Mouse (Mus musculus): Measurements from ENCODE around the gene Galnt12. TPM values are rescaled to one million over a fixed set of nuclear protein-coding genes. Genes with fewer than 3 reads are reported as not detected.

Gene Galnt12
- polyA plus RNA-seq, 1 experiment from 2014 or later, result 3.8 TPM

GRCm38 (mm10) chr4:47057510-47058325, 34.0 kb upstream of the Galnt12 start:
- peaks cover 17% of the 10 kb centered on the region for H3K4me1 ChIP-seq
- H3K4me2 ChIP-seq (replicated peaks), result peak overlapping the region; percentile 74
- H3K27ac ChIP-seq, result no peak overlapping the region
- ATAC-seq (ENCODE audit: low FRiP score, low read depth), result peak; percentile 67
- H3K36me3 ChIP-seq, result no peaks in the 10 kb centered on the region
- peak overlapping the region; percentile 88 for H3K9ac ChIP-seq
- peak overlapping the region; percentile 80 for H3K4me3 ChIP-seq
- H3K9me3 ChIP-seq, result no peaks in the 10 kb centered on the region
- H3K27me3 ChIP-seq, result peaks cover 9% of the 10 kb centered on the region
- 38% methylated on average over 25 of the region's 25 CpGs for WGBS

GRCm38 (mm10) chr4:47060900-47061299, 30.8 kb upstream of the Galnt12 start:
- Histone ChIP-seq H3K4me1 (peaks cover 16% of the 10 kb centered on the region), H3K9ac (no peak overlapping the region), H3K9me3 (no peaks in the 10 kb centered on the region), H3K4me3 (no peak overlapping the region), H3K4me2 (replicated peaks) (no peak overlapping the region), H3K27me3 (peaks cover 3% of the 10 kb centered on the region; the same call in 1 of the 2 replicates), H3K27ac (no peak overlapping the region), H3K36me3 (no peaks in the 10 kb centered on the region)
- no peak for ATAC-seq (ENCODE audit: low FRiP score, low read depth)
- WGBS, result 0% methylated on average over 1 of the region's 1 CpGs

GRCm38 (mm10) chr4:47075054-47075453, 16.7 kb upstream of the Galnt12 start:
- H3K4me2 ChIP-seq (replicated peaks), result no peak overlapping the region
- H3K27ac ChIP-seq, result no peak overlapping the region
- no peaks in the 10 kb centered on the region for H3K27me3 ChIP-seq
- H3K4me3 ChIP-seq, result no peak overlapping the region
- H3K4me1 ChIP-seq, result no peaks in the 10 kb centered on the region
- no peak overlapping the region for H3K9ac ChIP-seq
- peaks cover 5% of the 10 kb centered on the region; the same call in 1 of the 2 replicates for H3K9me3 ChIP-seq
- ATAC-seq (ENCODE audit: low FRiP score, low read depth), result no peak
- 25% methylated on average over 2 of the region's 2 CpGs for WGBS
- no peaks in the 10 kb centered on the region for H3K36me3 ChIP-seq

GRCm38 (mm10) chr4:47079997-47080646, 11.6 kb upstream of the Galnt12 start:
- no peak for ATAC-seq (ENCODE audit: low FRiP score, low read depth)

GRCm38 (mm10) chr4:47080647-47081010, 11.1 kb upstream of the Galnt12 start:
- Histone ChIP-seq H3K4me2 (replicated peaks) (no peak overlapping the region), H3K4me3 (no peak overlapping the region), H3K9ac (no peak overlapping the region), H3K27ac (no peak overlapping the region), H3K27me3 (no peaks in the 10 kb centered on the region), H3K4me1 (no peaks in the 10 kb centered on the region), H3K36me3 (no peaks in the 10 kb centered on the region), H3K9me3 (no peaks in the 10 kb centered on the region)
- ATAC-seq (ENCODE audit: low FRiP score, low read depth), result no peak
- 93% methylated on average over 4 of the region's 4 CpGs for WGBS

More at GRCm38 (mm10) chr4:47079997-47080646, 11.6 kb upstream of the Galnt12 start:
- Histone ChIP-seq H3K4me2 (replicated peaks) (no peak overlapping the region), H3K27ac (no peak overlapping the region), H3K9me3 (no peaks in the 10 kb centered on the region), H3K27me3 (no peaks in the 10 kb centered on the region), H3K4me3 (no peak overlapping the region), H3K9ac (no peak overlapping the region), H3K4me1 (no peaks in the 10 kb centered on the region), H3K36me3 (no peaks in the 10 kb centered on the region)
- WGBS, result 89% methylated on average over 17 of the region's 17 CpGs

- no peak overlapping the region for H3K4me2 ChIP-seq (replicated peaks)
- no peaks in the 10 kb centered on the region for H3K9me3 ChIP-seq
- no peak overlapping the region for H3K4me3 ChIP-seq
- H3K27me3 ChIP-seq, result no peaks in the 10 kb centered on the region
- no peak overlapping the region for H3K27ac ChIP-seq
- H3K9ac ChIP-seq, result no peak overlapping the region
- no peak for ATAC-seq (ENCODE audit: low FRiP score, low read depth)
- H3K4me1 ChIP-seq, result no peaks in the 10 kb centered on the region
- WGBS, result 89% methylated on average over 7 of the region's 7 CpGs
- no peaks in the 10 kb centered on the region for H3K36me3 ChIP-seq
Observed at GRCm38 (mm10) chr4:47083824-47084223, 7.9 kb upstream of the Galnt12 start.

- H3K9me3 ChIP-seq, result no peaks in the 10 kb centered on the region
- peaks cover 16% of the 10 kb centered on the region for H3K4me1 ChIP-seq
- H3K36me3 ChIP-seq, result no peaks in the 10 kb centered on the region
- no peak overlapping the region for H3K4me3 ChIP-seq
- no peak overlapping the region for H3K9ac ChIP-seq
- H3K27ac ChIP-seq, result no peak overlapping the region
- no peak overlapping the region for H3K4me2 ChIP-seq (replicated peaks)
- H3K27me3 ChIP-seq, result peaks cover 28% of the 10 kb centered on the region
- WGBS, result 87% methylated on average over 7 of the region's 7 CpGs
- no peak for ATAC-seq (ENCODE audit: low FRiP score, low read depth)
Observed at GRCm38 (mm10) chr4:47088671-47089070, 3.0 kb upstream of the Galnt12 start.

GRCm38 (mm10) chr4:47092387-47093021, 795 bp downstream of the Galnt12 start:
- Histone ChIP-seq H3K4me3 (peak overlapping the region; percentile 70), H3K27ac (no peak overlapping the region), H3K4me1 (peaks cover 19% of the 10 kb centered on the region), H3K9me3 (no peaks in the 10 kb centered on the region), H3K36me3 (no peaks in the 10 kb centered on the region), H3K4me2 (replicated peaks) (peak overlapping the region; percentile 99), H3K27me3 (peaks cover 42% of the 10 kb centered on the region), H3K9ac (peak overlapping the region; percentile 69)
- 0 out of 2 replicates have a peak, but pooled peaks have one; percentile 28 for ATAC-seq (ENCODE audit: low FRiP score, low read depth)
- WGBS, result under 1% methylated on average over 21 of the region's 21 CpGs

- no peak for ATAC-seq (ENCODE audit: low FRiP score, low read depth)
- Histone ChIP-seq H3K4me1 (peaks cover 19% of the 10 kb centered on the region), H3K4me2 (replicated peaks) (peak overlapping the region; percentile 99), H3K27me3 (peaks cover 42% of the 10 kb centered on the region), H3K4me3 (peak overlapping the region; percentile 70; the same call in 1 of the 2 replicates), H3K36me3 (no peaks in the 10 kb centered on the region), H3K9ac (no peak overlapping the region), H3K27ac (no peak overlapping the region), H3K9me3 (no peaks in the 10 kb centered on the region)
- WGBS, result 31% methylated on average over 9 of the region's 9 CpGs
Observed at GRCm38 (mm10) chr4:47093161-47093560, 1.5 kb downstream of the Galnt12 start.

GRCm38 (mm10) chr4:47093647-47094046, 1.9 kb downstream of the Galnt12 start:
- Histone ChIP-seq H3K4me3 (no peak overlapping the region), H3K4me2 (replicated peaks) (no peak overlapping the region), H3K4me1 (peaks cover 19% of the 10 kb centered on the region), H3K9me3 (no peaks in the 10 kb centered on the region), H3K9ac (no peak overlapping the region), H3K27me3 (peaks cover 42% of the 10 kb centered on the region), H3K27ac (no peak overlapping the region), H3K36me3 (no peaks in the 10 kb centered on the region)
- no peak for ATAC-seq (ENCODE audit: low FRiP score, low read depth)
- 34% methylated on average over 6 of the region's 6 CpGs for WGBS

GRCm38 (mm10) chr4:47103561-47103960, 11.9 kb downstream of the Galnt12 start:
- Histone ChIP-seq H3K9me3 (no peaks in the 10 kb centered on the region), H3K9ac (no peak overlapping the region), H3K4me1 (no peaks in the 10 kb centered on the region), H3K27me3 (no peaks in the 10 kb centered on the region), H3K27ac (no peak overlapping the region), H3K4me3 (no peak overlapping the region), H3K36me3 (no peaks in the 10 kb centered on the region), H3K4me2 (replicated peaks) (no peak overlapping the region)
- 91% methylated on average over 10 of the region's 10 CpGs for WGBS
- no peak for ATAC-seq (ENCODE audit: low FRiP score, low read depth)

- H3K4me3 ChIP-seq, result no peak overlapping the region
- no peak for ATAC-seq (ENCODE audit: low FRiP score, low read depth)
- H3K9ac ChIP-seq, result no peak overlapping the region
- H3K36me3 ChIP-seq, result no peaks in the 10 kb centered on the region
- H3K27ac ChIP-seq, result no peak overlapping the region
- no peaks in the 10 kb centered on the region for H3K4me1 ChIP-seq
- no peaks in the 10 kb centered on the region for H3K9me3 ChIP-seq
- H3K27me3 ChIP-seq, result no peaks in the 10 kb centered on the region
- no peak overlapping the region for H3K4me2 ChIP-seq (replicated peaks)
- WGBS, result 64% methylated on average over 9 of the region's 9 CpGs
Observed at GRCm38 (mm10) chr4:47111885-47112284, 20.2 kb downstream of the Galnt12 start.

All from limb, embryonic 13.5 days (tissue).